Mouse (Mus musculus): Measurements from ENCODE around the gene A2ml1.
"Not testable (repeated sequence)": the region's sequence is repeated elsewhere in the genome, so short reads cannot be mapped to it uniquely, and the experiment has no call there.

A2ml1 gene

DNA sequence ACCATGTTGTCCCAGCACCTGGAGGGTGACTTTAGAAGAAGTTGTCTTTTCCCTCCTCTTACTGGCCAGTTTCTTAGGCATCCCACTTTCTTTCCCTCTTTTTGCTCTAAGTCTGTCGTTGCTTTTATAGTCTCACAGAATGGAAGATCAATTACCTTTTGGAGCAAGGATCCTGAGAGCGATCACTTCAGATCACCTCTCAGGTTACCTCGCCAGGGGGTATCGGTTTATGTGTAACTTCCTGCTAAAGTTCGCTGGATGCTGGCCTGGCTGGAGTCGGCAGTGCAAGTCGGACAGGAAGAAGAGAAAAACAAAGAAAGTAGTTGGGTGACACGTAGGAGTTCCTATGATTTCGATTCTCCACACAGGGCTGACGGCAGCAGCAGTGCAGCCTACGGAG is at the start of gene A2ml1:
A2ml1 (minus strand) TSS at position 101 of the 400 bp plus-strand sequence.
- in situ Hi-C loops (cut with MseI, MboI) = no loop called here

DNA sequence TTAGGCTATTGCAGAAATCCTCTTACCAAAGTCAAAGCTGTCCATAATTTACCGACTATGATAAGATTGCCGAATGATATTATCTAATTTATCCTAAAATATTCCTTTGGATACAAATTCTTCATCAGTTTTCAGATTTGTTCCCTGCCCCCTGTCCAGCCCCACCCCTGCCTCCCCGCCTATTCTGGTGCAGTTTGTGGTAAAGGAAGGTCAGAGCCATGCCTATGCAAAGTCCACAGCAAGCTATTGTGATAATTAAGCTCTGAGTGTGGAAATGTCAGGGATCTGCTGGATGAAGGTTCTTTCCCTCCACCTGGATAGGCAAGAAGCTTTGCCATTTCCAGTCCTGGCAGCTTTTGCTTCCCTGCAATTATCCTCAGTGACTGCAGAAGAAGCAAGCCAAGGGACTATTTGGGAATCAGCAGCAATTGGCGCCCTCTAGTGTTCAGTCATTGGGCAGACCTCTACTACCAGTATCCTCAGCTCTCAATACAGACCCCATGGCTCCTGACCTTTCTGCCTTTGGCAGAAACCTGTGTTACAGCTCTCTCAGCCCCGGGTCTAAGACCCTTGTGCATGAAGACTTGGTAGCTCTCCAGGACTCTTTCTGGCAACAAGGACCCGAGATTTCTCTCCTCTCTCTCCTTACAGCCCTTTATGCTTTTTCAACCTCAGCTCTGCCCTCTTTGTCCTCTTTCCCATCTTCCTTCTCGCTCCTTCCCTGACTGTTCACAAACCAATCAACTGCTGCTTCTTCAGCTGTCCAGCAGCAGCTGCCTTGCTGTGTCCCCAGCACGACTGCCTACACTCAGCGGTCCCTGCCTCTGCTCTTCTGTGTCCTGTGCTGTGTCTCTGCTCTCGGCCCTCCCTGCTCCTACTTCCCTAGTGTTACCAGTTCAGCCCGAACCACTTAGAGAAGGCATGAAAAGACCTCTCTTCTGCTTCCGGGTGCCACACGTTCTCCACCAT is 48.6 kb upstream of the A2ml1 start:
- in situ Hi-C loops (cut with MseI, MboI) = loop anchor here (5.0 to 10.0 kb wide), 2 partner anchors 125 to 127 kb away; no protein-coding TSS in a partner anchor

DNA sequence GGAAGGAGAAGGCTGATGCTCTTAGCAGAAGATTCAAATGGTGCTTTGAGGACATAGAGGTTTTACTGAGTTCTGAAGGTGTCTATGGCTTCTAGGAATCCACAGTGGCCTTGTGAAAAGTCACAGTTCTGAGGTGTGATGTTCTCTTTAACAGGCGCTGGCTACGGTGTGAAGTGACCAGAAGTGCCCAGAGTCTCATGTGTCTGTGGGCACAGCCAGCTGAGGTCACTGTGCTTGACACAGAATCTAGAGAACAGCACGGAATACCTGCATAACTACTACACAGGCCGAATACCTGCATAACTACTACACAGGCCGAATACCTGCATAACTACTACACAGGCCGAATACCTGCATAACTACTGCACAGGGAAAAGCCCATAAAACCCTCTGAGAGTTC is 43.8 kb upstream of the A2ml1 start:
- in situ Hi-C loops (cut with MseI, MboI) = not testable (repeated sequence)

DNA sequence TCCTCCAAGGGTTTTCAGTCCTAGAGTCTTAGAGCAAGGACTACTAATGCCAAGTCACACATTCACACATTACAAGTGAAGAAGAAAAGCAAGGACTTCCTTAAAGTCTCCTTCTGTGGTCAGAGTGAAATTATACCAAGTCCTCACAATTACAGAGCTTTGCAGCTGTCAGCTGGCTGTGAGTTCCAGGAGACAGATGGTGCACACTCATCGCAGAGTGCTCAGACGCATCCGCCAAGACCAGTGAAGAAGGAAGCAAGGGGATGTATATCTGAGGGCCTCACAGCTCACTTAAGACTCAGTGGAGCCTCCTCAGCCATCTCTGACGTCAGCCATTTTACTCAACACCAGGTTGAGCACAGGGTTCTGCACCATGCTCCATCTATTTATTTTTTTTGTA is 43.0 kb upstream of the A2ml1 start:
- in situ Hi-C loops (cut with MseI, MboI) = no loop called here

DNA sequence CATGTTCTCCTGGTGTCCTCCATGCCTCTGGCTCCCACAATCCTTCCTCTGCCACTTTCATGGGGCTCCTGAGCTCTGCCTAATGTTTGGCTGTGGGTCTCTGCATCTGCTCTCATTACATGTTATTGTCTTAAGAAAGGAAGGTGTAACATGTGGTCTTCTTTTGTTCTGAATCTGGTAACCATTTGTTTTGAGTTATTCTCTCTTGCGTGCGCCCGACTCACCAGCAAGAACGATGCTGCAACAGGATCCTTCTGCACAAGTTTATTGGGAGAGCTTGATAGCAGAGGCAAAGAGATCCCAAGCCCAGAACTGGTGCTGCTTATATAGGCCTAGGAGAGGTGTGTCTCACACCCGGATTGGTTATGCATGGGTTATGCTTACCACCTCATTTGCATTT is 42.0 kb upstream of the A2ml1 start, which contains the start of gene Klrb1a:
Klrb1a (minus strand) TSS at position 101 of the 400 bp plus-strand sequence.
- in situ Hi-C loops (cut with MseI, MboI) = not testable (repeated sequence)

DNA sequence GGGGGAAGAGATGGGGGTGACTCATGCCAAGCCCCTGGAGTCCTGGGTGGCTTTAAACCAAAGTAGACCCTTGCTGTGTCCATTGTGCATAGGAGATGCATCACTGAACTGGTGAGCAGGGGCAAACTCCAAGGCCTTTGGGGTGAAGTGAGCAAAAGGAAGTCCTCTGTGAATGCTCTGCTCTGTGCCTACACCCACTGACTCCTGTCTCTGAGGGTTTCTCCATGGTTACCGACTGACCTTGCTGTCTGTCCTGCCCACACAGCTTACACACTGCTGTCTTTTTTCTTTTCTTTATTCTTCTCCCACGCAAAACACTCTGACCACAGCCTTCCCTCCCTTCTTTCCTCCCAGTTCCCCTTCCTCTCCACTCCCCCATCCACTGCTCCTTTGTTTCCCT is 41.3 kb upstream of the A2ml1 start:
- in situ Hi-C loops (cut with MseI, MboI) = no loop called here

DNA sequence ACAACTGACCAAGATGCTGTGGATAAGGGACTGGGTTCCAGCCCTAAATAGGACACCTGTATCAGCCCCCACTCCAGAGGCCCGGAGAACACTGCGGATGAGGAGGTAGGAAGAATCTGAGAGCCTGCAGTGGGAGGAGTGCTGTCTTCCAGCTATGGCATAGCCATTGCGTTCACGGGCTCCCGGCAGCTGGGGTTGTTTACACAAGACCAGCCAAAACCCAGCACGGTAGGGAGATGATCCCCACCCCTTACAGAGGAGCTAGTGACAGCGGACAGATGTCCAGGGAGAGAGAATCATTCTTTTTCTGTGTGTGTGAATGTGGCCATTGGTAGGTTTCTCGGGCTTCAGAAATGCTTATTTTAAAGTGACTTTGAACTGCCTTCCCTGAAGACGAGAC is 24.9 kb upstream of the A2ml1 start:
- in situ Hi-C loops (cut with MseI, MboI) = loop anchor here (10.0 kb wide), 2 partner anchors 138 to 148 kb away; no protein-coding TSS in a partner anchor

DNA sequence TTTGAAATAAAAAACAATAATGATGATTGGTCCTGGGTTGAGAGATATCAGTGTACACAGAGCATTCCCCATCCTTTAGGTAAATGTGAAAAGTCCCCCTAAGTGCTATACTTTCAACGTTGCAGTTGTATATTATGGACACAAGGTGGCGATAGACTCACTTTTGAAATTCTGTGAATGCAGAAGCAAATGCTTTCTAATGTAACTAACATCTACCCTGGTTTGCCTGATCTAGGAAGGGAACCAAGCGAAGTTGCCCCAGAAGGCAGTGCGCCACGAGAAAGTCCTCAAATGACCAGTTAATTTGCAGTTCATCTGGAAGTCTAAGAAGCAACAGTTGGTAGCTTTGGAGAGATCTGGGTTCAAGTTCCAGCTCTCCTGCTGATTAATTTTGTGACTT is 23.1 kb upstream of the A2ml1 start:
- in situ Hi-C loops (cut with MseI, MboI) = loop anchor here (10.0 kb wide), 2 partner anchors 140 to 150 kb away; no protein-coding TSS in a partner anchor

DNA sequence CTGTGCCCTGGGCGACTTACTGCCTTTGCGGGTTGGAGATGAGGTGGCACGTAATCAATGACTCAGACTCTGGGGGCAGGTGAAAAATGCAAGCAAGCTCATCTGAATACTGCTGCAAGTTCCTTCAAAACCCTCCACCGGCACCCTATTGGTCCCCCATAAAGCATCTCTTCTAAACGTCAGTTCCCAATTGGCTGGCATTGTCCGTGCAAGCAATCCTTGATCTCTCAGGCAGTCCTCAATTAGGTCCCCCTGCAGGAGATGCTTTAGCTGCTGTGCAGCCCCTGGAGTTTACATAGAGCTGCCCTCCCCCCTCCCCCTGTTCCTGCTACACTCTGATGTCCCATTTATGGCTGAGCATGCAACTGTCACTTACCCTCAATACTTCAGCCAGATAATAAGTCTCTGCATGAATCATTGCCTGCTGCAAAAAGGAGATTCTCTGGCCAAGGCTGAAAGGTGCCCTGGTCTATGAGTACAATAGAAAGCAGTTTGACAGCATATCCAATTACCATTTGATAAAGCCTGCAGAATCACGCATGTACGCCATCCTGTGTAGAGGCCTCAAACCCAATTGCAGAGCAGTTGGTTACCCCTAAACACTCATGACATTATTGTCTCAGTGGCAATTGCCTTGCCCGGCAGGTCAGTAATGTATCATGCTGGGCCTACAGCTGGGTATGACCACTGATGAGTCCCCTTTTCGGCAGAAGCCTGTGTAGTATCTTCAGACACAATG is 21.2 kb upstream of the A2ml1 start:
- in situ Hi-C loops (cut with MseI, MboI) = loop anchor here (10.0 kb wide), 2 partner anchors 142 to 152 kb away; no protein-coding TSS in a partner anchor

DNA sequence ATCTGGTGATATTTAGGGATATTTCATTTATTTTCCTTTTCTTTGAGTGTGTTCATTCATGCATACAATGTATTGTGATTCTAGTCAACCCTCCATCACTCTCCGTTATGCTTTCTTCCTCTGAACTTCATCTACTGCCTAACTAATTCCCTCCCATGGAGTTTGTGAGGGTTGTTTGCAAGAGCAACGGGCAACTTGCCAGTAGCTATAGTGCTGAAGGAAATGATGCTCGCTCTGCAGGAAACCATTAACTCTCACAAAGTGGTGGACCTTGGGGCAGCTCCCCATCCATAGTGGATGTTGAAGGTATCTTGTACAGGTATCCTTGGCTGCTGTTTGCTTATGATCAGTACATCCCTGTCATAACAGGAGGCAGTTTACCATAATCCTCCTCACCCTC is 20.6 kb upstream of the A2ml1 start:
- in situ Hi-C loops (cut with MseI, MboI) = loop anchor here (10.0 kb wide), 2 partner anchors 143 to 153 kb away; no protein-coding TSS in a partner anchor

DNA sequence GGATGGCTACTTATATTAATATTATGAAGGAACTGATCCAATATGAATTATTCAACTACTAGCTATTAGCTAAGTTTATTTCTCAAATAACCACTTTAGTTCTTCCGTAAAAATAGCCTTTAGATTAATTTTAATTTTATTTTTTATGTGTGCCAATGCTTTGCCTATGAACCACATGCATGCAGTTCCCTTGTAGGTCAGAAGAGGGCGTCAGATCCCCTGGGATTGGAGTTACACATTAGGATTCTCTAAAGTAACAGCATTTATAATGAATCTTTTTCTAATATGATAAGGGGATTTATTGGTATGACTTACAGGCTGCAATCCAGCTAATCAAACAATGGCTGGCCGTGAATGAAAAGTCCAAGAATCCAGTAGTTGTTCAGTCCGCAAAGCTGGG is 18.1 kb upstream of the A2ml1 start:
- in situ Hi-C loops (cut with MseI, MboI) = no loop called here

DNA sequence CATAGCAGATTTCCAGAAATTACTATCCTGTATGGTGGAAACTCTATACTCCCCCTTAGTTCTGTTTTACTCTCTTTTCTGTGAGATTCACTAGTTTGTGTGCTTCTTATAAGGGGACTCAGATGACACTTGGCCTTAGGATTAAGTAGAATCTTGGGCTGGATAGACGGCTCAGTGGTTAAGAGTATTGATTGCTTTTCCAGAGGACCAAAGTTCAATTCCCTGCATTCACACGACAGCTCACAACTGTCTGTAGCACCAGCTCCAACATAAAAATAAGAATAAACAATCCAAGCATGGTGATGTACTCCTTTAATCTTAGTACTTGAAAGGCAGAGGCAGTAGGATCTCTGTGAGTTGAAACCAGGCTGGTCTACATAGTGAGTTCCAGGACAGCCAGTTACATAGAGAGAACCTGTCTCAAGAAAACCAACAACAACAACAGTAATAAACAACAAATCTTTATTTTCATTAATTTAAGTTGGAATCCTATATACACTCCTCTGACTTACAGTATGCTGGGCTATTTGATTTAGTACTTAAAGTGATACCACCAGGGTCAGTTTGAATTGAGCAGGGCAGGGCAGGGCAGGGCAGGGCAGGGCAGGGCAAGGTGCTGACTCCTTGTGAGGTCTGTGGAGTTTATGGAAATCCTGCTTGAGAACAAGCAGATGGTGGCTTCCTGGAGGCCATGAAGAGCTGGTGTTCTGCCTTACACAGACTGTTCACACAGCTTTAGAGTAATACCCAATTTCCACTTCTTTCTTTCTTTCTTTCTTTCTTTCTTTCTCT is 17.0 kb upstream of the A2ml1 start:
- in situ Hi-C loops (cut with MseI, MboI) = no loop called here

DNA sequence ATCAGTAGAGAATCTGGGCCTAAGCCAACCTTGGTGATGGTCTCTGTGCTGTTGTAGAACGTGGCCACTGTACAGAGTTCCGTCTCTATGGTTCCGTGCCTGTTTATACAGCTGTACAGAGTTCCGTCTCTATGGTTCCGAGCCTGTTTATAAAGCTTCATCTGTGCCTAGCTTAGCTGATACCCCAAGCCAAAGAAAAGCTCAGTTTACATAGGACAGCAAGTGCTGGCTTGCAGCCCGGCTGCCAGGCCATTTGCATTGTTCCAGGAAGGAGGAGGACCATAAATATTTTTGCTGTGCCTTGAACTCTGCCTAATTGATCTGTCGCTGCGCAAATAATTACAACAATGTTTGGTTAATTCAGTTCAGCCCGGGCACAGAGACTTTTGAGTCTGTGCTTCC is 15.7 kb upstream of the A2ml1 start:
- in situ Hi-C loops (cut with MseI, MboI) = no loop called here

DNA sequence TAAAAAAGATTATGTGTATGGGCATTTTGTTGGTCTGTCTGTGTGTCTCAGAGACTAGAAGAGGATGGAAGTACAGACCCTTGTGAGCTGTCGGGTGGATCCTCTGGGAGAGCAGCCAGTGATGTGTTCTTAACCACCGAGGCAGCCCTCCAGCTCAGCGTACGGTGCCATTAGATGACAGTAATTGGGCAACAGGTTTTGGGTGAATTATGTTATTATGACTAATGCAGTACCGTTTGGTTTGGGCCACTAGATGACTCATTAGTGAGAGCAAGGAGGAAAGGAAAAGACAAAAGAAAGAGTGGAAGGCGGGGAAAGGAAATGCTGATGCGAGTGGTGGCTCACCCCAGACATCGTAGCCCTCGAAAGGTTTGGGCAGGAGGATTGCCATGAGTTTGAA is 13.2 kb upstream of the A2ml1 start:
- in situ Hi-C loops (cut with MseI, MboI) = no loop called here

DNA sequence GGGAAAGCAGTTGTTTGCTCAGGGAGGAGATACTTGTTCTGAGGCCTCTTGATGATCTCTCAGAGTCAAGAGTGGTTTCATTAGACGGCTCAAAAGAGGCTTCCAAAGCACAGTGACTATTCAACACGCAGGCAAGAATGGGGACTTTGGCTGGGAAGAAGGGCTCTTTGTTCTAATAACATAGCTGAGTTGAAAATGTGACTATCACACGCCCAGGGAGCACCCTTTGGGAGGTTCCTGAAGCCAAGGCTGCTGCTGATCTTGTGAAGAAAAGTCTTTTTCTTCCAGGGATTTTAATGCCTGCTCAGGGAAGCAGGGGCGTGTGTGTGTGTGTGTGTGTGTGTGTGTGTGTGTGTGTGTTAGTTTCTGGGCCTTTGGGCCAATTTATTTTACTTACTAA is 8.0 kb upstream of the A2ml1 start:
- in situ Hi-C loops (cut with MseI, MboI) = no loop called here

DNA sequence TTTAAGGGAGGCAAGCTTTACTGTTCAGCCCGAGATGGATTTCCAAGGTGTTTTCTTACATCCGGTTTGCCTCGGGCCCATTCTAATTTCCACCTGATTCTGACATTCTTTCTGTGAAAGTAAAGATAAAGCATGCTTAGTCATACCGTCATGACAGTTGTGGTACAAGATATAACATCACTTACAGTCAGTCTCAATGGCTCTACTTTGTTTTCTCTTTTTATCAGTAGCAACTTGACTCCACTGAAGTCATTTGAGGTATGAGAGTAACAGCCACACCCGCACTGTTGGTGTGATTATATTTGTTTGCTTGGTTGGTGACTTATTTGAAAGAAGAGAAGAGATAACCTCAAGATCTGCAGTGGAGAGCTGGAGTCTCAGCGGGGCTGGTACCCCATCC is 6.2 kb upstream of the A2ml1 start:
- in situ Hi-C loops (cut with MseI, MboI) = no loop called here

DNA sequence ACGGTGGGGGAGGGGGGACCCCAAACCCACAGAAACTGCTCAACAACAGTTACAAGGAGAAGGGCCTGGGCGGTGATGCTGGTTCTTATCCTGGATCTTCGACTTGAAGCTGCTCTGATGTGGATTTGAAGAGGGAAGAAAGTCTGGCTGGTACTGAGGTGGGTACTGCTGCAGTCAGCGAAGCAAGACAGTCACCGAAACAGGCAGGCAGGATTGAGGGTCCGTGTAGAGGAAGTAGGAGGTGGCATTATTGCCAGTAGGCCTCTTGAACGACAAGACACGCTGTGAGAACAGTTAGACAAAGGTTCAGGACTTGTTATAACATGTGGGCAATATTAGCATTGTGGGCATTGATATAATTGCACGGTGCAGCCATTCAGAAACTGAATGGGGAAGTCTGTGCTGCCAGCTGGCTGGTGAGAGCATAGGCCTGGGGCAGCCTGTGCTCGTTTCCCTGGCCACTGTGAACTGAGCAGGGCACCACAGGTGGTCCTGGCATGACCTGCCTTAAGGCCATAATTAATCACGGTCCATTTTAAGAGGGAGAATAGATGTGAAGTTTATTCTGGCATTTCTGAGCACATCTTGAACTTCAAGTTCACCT is 4.3 kb upstream of the A2ml1 start:
- in situ Hi-C loops (cut with MseI, MboI) = no loop called here

DNA sequence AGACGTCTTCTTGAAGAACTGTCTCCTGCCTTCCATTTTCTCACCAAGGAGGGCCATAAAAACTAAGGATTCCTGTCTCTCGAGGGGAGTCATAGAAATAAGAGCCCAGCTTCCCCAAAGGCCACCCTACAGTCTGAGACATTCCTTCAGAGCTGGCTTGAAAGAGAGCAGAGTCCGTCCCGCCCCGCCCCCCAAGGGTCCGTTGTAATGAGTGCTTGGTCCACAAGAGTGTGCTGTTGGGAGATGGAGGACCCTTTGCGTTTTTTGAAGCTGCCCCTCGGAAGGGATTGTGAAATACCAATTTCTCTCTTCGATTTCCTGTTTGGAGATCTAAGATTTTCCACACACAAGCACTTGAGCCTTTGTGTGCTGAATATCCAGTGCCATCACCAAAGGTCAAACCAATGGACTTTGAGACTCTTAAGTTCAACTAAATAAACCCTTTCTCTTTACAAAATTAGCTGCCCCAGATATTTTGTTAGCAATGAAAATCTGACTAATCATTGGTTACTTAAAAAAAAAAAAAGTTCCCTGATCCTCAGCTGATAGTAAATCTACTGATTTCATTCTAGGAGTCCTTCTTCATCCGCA is 2.8 kb upstream of the A2ml1 start:
- in situ Hi-C loops (cut with MseI, MboI) = no loop called here

DNA sequence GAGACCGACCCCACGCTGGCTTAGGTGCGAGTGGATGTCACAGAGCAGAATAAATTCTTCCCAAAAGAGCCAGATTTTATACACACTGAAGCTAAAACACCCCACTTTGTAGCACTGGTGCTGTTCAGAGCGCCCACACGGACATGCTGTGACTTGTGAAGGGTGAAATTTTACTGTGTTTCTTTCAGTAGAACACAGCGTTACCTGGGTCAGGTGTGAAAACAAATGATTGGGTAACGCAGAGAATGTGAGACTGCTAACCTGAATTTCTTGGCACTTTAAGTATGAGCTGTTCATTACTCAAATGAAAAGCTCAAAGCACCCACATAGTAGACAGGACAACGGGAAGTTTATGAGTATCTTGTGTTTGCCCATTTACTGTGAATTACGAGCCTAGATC is 4.1 kb downstream of the A2ml1 start:
- in situ Hi-C loops (cut with MseI, MboI) = no loop called here

DNA sequence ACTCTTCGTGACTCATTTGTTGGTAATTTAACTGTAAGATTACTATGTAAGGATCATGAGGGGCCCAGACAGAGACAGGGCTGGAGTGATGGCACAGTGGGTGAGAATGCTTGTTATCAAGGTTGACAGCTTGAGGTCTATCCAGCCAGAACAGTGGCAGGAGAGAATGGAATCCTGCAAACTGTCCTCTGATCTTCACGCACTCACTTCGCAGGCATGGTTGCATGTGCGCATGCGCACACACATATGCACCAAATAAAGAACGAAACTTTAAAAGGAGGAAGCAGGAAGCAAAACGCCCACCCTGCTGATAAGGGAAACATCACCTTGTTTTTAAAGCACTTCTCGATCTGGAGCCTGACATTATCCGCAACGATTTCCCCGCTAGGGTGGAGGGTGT is 14.8 kb downstream of the A2ml1 start:
- in situ Hi-C loops (cut with MseI, MboI) = no loop called here

DNA sequence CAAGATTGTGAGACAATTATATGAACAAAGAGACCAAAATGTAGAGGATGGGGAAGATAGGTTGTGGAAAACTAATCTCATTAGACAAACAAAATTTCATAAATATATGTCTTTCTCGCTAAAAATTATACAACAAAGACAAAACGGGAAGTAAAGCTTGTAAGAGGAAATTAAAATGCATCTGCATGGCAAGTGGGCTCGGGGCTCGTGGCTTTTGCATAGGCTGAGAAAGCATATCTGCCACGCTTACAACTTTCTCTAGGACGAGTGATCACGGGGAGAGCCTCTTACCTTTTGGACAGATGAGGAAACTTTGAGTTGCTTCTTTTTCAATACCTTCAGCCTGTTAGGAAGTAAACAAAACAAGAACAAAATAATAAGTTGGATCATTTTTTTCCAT is 27.4 kb downstream of the A2ml1 start:
- in situ Hi-C loops (cut with MseI, MboI) = no loop called here
